Mouse (Mus musculus) liver, postnatal 0 days (tissue): ENCODE data around the gene Elac2.

ENCODE experiments used
- CTCF ChIP-seq: sonication (generic); IDR thresholded peaks from 2 replicates; pipeline ENCODE4 v1.5.1; 2016; ENCODE audit warnings: antibody characterized with exemption, low read depth
- EP300 ChIP-seq: IDR thresholded peaks from 2 replicates; pipeline ENCODE4 v1.6.1; 2016; ENCODE audit warnings: antibody characterized with exemption, low read depth, mild to moderate bottlenecking

- TF ChIP-seq CTCF, result no peak
- no peak for TF ChIP-seq EP300
These were observed 29.1 kb upstream of the Elac2 start for GRCm38 (mm10) chr11:64949782-64950181.
